Mouse (Mus musculus): ENCODE measurements at regions not wholly inside any gene's neighbourhood (a gene's known extent, or its start where the extent isn't known, plus 50 kb on each side); places are given as distances from the start of the nearest gene placed in this dataset.

- no peak overlapping the region for H3K27ac ChIP-seq (ENCODE audit: insufficient read depth, low read length)
- TF ChIP-seq EP300 (IDR thresholded peaks at IDR 0.05; ENCODE audit: insufficient read depth, low read depth, low read length), result no peak
- no peak for TF ChIP-seq POLR2A (IDR thresholded peaks at IDR 0.05; ENCODE audit: insufficient read depth, low read length)
- no peak for TF ChIP-seq CTCF (IDR thresholded peaks at IDR 0.05; ENCODE audit: low read depth, low read length)
- H3K9ac ChIP-seq (ENCODE audit: low read depth, poor library complexity, severe bottlenecking), result no peak overlapping the region
- H3K27me3 ChIP-seq (ENCODE audit: control insufficient read depth, insufficient read depth, low read length, poor library complexity, severe bottlenecking), result no peaks in the 10 kb centered on the region
- H3K4me3 ChIP-seq (ENCODE audit: low read depth, low read length), result no peak overlapping the region
- H3K36me3 ChIP-seq (ENCODE audit: control insufficient read depth, insufficient read depth, low read length, poor library complexity, severe bottlenecking), result no peaks in the 10 kb centered on the region
- no peaks in the 10 kb centered on the region for H3K9me3 ChIP-seq (replicated peaks; ENCODE audit: control insufficient read depth, insufficient read depth, low read length, poor library complexity, severe bottlenecking)
- peaks cover 5% of the 10 kb centered on the region for H3K4me1 ChIP-seq (ENCODE audit: control insufficient read depth, insufficient read depth, low read length)
Measured at GRCm38 (mm10) chr9:113415511-113415931, 292.5 kb downstream of the Pdcd6ip start.

GRCm38 (mm10) chr9:113414690-113415089, 293.4 kb downstream of the Pdcd6ip start:
- H3K36me3 ChIP-seq (ENCODE audit: control insufficient read depth, insufficient read depth, low read length, poor library complexity, severe bottlenecking), result no peaks in the 10 kb centered on the region
- peaks cover 5% of the 10 kb centered on the region for H3K4me1 ChIP-seq (ENCODE audit: control insufficient read depth, insufficient read depth, low read length)
- TF ChIP-seq EP300 (IDR thresholded peaks at IDR 0.05; ENCODE audit: insufficient read depth, low read depth, low read length) (no peak), CTCF (IDR thresholded peaks at IDR 0.05; ENCODE audit: low read depth, low read length) (no peak), POLR2A (IDR thresholded peaks at IDR 0.05; ENCODE audit: insufficient read depth, low read length) (no peak)
- H3K27me3 ChIP-seq (ENCODE audit: control insufficient read depth, insufficient read depth, low read length, poor library complexity, severe bottlenecking), result no peaks in the 10 kb centered on the region
- H3K9me3 ChIP-seq (replicated peaks; ENCODE audit: control insufficient read depth, insufficient read depth, low read length, poor library complexity, severe bottlenecking), result no peaks in the 10 kb centered on the region
- no peak overlapping the region for H3K27ac ChIP-seq (ENCODE audit: insufficient read depth, low read length)
- H3K9ac ChIP-seq (ENCODE audit: low read depth, poor library complexity, severe bottlenecking), result no peak overlapping the region
- no peak overlapping the region for H3K4me3 ChIP-seq (ENCODE audit: low read depth, low read length)

GRCm38 (mm10) chr9:113413851-113414250, 294.2 kb downstream of the Pdcd6ip start:
- H3K9ac ChIP-seq (ENCODE audit: low read depth, poor library complexity, severe bottlenecking), result no peak overlapping the region
- H3K4me1 ChIP-seq (ENCODE audit: control insufficient read depth, insufficient read depth, low read length), result peaks cover 5% of the 10 kb centered on the region
- no peaks in the 10 kb centered on the region for H3K27me3 ChIP-seq (ENCODE audit: control insufficient read depth, insufficient read depth, low read length, poor library complexity, severe bottlenecking)
- TF ChIP-seq CTCF (IDR thresholded peaks at IDR 0.05; ENCODE audit: low read depth, low read length) (no peak), EP300 (IDR thresholded peaks at IDR 0.05; ENCODE audit: insufficient read depth, low read depth, low read length) (no peak), POLR2A (IDR thresholded peaks at IDR 0.05; ENCODE audit: insufficient read depth, low read length) (no peak)
- H3K4me3 ChIP-seq (ENCODE audit: low read depth, low read length), result no peak overlapping the region
- no peak overlapping the region for H3K27ac ChIP-seq (ENCODE audit: insufficient read depth, low read length)
- no peaks in the 10 kb centered on the region for H3K36me3 ChIP-seq (ENCODE audit: control insufficient read depth, insufficient read depth, low read length, poor library complexity, severe bottlenecking)
- H3K9me3 ChIP-seq (replicated peaks; ENCODE audit: control insufficient read depth, insufficient read depth, low read length, poor library complexity, severe bottlenecking), result no peaks in the 10 kb centered on the region

GRCm38 (mm10) chr9:113411638-113412037, 296.4 kb downstream of the Pdcd6ip start:
- Histone ChIP-seq H3K36me3 (ENCODE audit: control insufficient read depth, insufficient read depth, low read length, poor library complexity, severe bottlenecking) (no peaks in the 10 kb centered on the region), H3K27ac (ENCODE audit: insufficient read depth, low read length) (no peak overlapping the region), H3K9ac (ENCODE audit: low read depth, poor library complexity, severe bottlenecking) (no peak overlapping the region), H3K4me1 (ENCODE audit: control insufficient read depth, insufficient read depth, low read length) (peaks cover 5% of the 10 kb centered on the region), H3K9me3 (replicated peaks; ENCODE audit: control insufficient read depth, insufficient read depth, low read length, poor library complexity, severe bottlenecking) (no peaks in the 10 kb centered on the region), H3K4me3 (ENCODE audit: low read depth, low read length) (no peak overlapping the region), H3K27me3 (ENCODE audit: control insufficient read depth, insufficient read depth, low read length, poor library complexity, severe bottlenecking) (no peaks in the 10 kb centered on the region)
- no peak for TF ChIP-seq CTCF (IDR thresholded peaks at IDR 0.05; ENCODE audit: low read depth, low read length)

GRCm38 (mm10) chr9:113408521-113408920, 299.5 kb downstream of the Pdcd6ip start:
- H3K27me3 ChIP-seq (ENCODE audit: control insufficient read depth, insufficient read depth, low read length, poor library complexity, severe bottlenecking), result no peaks in the 10 kb centered on the region
- no peaks in the 10 kb centered on the region for H3K4me1 ChIP-seq (ENCODE audit: control insufficient read depth, insufficient read depth, low read length)
- H3K27ac ChIP-seq (ENCODE audit: insufficient read depth, low read length), result no peak overlapping the region
- no peak for TF ChIP-seq CTCF (IDR thresholded peaks at IDR 0.05; ENCODE audit: low read depth, low read length)
- TF ChIP-seq POLR2A (IDR thresholded peaks at IDR 0.05; ENCODE audit: insufficient read depth, low read length), result no peak
- TF ChIP-seq EP300 (IDR thresholded peaks at IDR 0.05; ENCODE audit: insufficient read depth, low read depth, low read length), result no peak
- no peaks in the 10 kb centered on the region for H3K36me3 ChIP-seq (ENCODE audit: control insufficient read depth, insufficient read depth, low read length, poor library complexity, severe bottlenecking)
- no peak overlapping the region for H3K9ac ChIP-seq (ENCODE audit: low read depth, poor library complexity, severe bottlenecking)
- no peak overlapping the region for H3K4me3 ChIP-seq (ENCODE audit: low read depth, low read length)
- H3K9me3 ChIP-seq (replicated peaks; ENCODE audit: control insufficient read depth, insufficient read depth, low read length, poor library complexity, severe bottlenecking), result 0 out of 2 replicates have a peak, but pooled peaks cover 3% of the 10 kb centered on the region

- H3K36me3 ChIP-seq (ENCODE audit: control insufficient read depth, insufficient read depth, low read length, poor library complexity, severe bottlenecking), result no peaks in the 10 kb centered on the region
- H3K4me3 ChIP-seq (ENCODE audit: low read depth, low read length), result no peak overlapping the region
- no peaks in the 10 kb centered on the region for H3K27me3 ChIP-seq (ENCODE audit: control insufficient read depth, insufficient read depth, low read length, poor library complexity, severe bottlenecking)
- no peaks in the 10 kb centered on the region for H3K9me3 ChIP-seq (replicated peaks; ENCODE audit: control insufficient read depth, insufficient read depth, low read length, poor library complexity, severe bottlenecking)
- TF ChIP-seq POLR2A (IDR thresholded peaks at IDR 0.05; ENCODE audit: insufficient read depth, low read length) (no peak), CTCF (IDR thresholded peaks at IDR 0.05; ENCODE audit: low read depth, low read length) (no peak), EP300 (IDR thresholded peaks at IDR 0.05; ENCODE audit: insufficient read depth, low read depth, low read length) (no peak)
- H3K4me1 ChIP-seq (ENCODE audit: control insufficient read depth, insufficient read depth, low read length), result no peaks in the 10 kb centered on the region
- H3K9ac ChIP-seq (ENCODE audit: low read depth, poor library complexity, severe bottlenecking), result no peak overlapping the region
- no peak overlapping the region for H3K27ac ChIP-seq (ENCODE audit: insufficient read depth, low read length)
Measured at GRCm38 (mm10) chr9:113394320-113394719, 313.7 kb downstream of the Pdcd6ip start.

Data from ES-Bruce4 (cell line).